Mouse (Mus musculus): ENCODE results near the gene Pklr.

DNA sequence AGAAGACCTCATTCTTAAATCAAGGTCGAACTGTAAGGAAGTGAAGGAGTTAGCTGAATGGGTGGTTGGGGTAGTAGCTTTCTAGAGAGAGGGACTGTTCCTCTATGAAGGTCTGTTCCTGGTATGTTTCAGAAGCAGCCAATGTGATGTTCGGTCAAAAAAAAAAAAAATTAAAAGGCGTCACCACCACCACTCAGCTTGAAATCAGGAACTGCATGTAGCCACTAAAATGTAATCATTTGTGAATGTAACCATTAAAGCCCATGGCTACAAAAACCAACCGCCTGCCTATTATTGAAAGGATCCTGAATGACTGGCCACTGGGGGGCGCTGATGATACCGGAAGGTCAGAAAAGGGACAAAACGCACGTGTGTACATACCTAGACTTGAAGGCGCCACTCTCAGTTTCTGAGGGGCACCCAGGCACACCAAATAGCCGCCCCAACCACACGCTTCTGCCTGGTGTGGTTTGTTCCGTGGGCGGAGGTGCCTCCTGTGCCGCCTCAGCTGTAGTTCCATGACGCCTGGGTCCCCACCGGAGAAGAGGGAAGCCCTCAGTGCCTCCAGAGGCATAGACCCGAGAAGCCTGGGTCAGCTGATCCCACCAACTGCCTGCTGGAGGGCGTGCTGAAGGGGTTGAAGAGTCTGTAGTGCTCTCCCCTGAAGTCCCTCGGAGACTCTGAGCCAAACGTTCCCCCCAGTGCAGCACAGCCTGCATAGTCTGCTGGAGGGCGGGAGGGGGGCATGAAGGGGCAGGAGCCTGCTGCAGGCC lies 48.4 kb upstream of the Pklr start:
- TF ChIP-seq CTCF (IDR thresholded peaks at IDR 0.05; ENCODE audit: borderline replicate concordance, insufficient read depth, low read depth, low read length) (peak; percentile 65; the same call in 1 of the 2 replicates), POLR2A (IDR thresholded peaks at IDR 0.05; ENCODE audit: borderline replicate concordance, insufficient read depth, low read length) (no peak)

Measured in cerebellum, adult 2 months (tissue).